Mouse (Mus musculus) left cerebral cortex, adult 11 months (tissue): ENCODE data around the gene Kyat1.
A peak's percentile ranks its signal among the peaks of the same experiment; 100 is the strongest.
"Not testable (repeated sequence)": the region's sequence is repeated elsewhere in the genome, so short reads cannot be mapped to it uniquely, and the experiment has no call there.

Experiments
- DNase-seq: peaks from one replicate; pipeline ENCODE4 v3.0.0; 2022; ENCODE audit warnings: low spot score

The Kyat1 gene

DNA sequence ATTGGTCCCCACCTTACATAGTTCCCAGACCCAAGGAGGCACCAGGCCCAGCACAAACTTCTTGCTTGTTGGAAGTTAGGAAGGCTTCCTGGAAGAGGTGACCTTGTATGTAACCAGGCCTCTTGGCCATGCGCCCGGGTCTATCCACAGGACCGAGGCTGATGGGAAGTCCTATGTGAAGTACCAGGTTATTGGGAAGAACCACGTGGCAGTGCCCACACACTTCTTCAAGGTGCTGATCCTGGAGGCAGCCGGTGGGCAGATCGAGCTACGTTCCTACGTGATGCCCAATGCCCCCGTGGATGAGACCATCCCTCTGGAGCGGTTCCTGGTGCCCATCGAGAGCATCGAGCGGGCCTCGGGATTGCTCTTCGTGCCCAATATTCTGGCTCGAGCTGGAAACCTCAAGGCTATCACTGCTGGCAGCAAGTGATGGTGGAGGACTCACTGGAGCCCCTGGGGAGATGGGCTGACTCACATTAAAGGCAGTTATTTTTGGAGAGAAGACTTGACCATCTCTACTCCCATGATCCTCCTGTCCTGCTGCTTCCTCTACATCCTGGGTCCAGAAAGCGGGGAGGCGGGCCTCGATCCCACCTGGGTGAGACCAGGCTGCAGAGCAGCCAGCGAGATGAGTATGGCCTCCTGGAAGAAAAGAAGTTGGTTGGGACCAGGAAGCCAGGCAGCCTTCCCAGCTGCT is 32.0 kb downstream of the Kyat1 start:
- DNase-seq = no peak

GRCm38 (mm10) chr2:30171997-30172382 is 33.7 kb downstream of the Kyat1 start:
- DNase-seq = no peak

DNA sequence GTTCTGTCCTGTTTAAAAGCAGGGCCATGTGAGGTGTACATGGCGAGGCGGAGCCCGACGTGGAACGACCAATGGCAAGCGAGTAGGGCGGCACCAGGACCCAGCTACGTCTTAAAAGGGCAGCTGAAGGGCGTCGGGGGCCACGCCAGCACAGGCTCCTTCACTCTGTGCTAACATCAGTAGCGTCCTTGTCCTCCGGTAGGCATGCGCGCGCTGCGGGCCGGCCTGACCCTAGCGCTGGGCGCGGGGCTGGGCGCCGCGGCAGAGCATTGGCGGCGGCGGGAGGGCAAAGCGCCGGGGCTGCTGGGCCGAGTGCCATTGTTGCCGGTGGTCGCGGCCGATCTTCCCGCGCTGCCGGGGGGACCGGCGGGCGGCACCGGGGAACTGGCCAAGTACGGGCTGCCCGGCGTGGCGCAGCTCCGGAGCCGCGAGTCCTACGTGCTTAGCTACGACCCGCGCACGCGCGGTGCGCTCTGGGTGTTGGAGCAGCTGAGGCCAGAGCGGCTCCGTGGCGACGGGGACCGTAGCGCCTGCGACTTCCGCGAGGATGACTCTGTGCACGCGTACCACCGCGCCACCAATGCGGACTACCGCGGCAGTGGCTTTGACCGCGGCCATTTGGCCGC is 34.2 kb downstream of the Kyat1 start, which contains the start of gene Endog:
Gene Endog (plus strand): TSS at position 123 of the 626 bp plus-strand sequence.
- peak; percentile 87 for DNase-seq

GRCm38 (mm10) chr2:30166677-30167076 is 39.0 kb downstream of the Kyat1 start:
- DNase-seq = no peak

GRCm38 (mm10) chr2:30164340-30164932 is 41.2 kb downstream of the Kyat1 start:
- DNase-seq = no peak

- DNase-seq = no peak
These were observed 43.8 kb downstream of the Kyat1 start for GRCm38 (mm10) chr2:30161809-30162208.

DNA sequence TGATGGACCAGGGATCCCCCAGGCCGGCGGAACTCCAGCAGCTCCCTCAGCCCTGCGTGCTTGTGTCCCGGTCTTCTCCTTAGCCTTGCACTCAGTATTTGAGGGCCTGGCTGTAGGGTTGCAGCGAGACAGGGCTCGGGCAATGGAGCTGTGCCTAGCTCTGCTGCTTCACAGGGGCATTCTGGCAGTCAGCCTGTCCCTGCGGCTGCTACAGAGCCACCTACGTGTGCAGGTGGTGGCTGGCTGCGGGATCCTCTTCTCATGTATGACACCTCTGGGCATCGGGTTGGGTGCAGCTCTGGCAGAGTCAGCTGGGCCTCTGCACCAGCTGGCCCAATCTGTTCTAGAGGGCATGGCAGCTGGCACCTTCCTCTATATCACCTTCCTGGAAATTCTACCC is 45.8 kb downstream of the Kyat1 start:
- not testable (repeated sequence) for DNase-seq

DNA sequence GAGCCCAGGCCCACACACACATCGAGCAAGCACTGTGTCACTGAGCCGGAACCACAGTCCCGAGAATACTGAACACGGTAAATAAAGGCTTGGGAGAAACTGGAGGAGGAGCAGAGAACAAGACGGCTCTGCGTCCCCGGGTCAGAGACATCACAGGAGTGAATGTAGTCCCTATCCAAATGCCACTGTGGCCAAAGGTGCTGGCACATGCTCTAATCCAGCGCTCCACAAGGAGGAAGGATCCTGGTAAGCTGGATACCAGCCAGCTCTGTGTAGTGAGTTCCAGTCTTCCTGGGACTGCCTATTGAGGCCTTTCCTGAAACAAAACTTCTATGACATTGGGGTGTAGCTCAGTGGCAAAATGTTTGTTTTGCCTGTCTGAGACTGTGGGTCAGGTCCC is 53.0 kb downstream of the Kyat1 start:
- no peak for DNase-seq

DNA sequence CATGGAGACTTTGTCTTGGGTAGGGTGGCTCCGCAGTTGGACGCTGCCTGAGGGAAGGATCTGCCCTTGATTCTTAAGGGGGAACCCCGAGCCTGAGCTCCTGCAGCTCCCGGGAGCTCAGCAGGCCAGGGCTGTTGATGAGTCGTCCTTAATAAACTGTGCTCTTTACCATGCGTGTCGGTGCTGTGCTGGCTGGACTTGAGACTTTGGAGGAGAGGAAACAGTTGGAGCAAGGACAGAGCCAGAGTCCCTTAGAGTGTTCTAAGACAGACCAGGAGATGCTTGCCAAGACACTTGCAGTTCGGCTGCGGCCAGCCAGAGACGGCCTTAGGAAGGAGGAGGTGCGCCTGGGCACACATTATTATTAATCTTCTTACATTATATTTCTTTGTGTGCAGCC is 53.8 kb downstream of the Kyat1 start:
- DNase-seq = no peak

DNA sequence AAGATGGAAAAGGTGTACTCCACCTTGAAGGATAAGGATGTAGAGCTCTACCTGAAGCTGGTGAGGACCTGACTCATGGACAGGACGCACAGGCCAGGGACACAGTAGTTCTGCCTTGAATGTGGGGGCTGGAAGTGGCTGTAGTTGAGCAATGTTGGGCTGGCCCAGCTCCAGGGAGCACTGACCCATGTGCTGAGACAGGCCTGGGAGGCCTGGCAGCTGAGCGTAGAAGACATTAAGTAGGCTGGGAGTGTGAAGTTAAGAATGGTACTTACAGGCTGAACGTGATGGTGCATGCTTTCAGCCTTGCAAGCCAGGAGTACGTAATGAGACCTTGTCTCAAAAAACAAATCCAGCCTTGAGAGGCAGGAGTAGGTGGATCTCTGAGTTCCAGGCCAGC is 58.2 kb downstream of the Kyat1 start:
- no peak for DNase-seq

DNA sequence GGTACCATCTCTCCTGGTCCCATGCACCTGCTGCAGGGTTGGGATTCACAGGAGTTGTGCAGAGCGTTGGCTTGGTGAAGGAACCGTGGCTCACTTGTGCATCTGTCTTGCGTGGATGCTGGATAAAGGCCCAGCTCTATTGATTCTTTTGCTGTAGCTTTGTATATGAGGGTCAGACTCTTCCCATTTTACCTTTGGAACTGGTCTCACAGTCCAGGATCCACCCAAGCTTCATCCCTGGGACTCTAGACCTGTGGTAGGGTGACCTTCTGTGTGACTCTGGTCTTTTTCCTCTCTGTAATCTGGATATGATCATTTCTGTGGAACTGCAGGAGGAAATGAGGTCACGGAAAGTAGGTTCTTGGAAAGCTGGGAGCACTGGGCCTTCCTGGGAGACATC is 61.2 kb downstream of the Kyat1 start:
- DNase-seq = no peak

- DNase-seq = not testable (repeated sequence)
These were observed 65.6 kb downstream of the Kyat1 start for GRCm38 (mm10) chr2:30140021-30140420.

GRCm38 (mm10) chr2:30136458-30136857 is 69.2 kb downstream of the Kyat1 start:
- no peak for DNase-seq
